Mouse (Mus musculus) neutrophil, adult 59 days (primary cell): ENCODE results near the gene Cypt12. TPM values are rescaled to one million over a fixed set of nuclear protein-coding genes. Genes with fewer than 3 reads are reported as not detected.

Experiments
- total RNA-seq, 2 experiments: library from RNA; stranded (reverse); gene quantifications; 1 replicate in 1 of 2; 2 replicates in 1 of 2; pipeline ENCODE4 v1.2.4; 2023

The Cypt12 gene
- not detected for total RNA-seq

GRCm38 (mm10) chr3:17948299-17948698 lies at the start of gene Cypt12:
Gene Cypt12 (plus strand): TSS chr3:17948410.

